Mouse (Mus musculus): ENCODE results near the gene Stim1. TPM values are rescaled to one million over a fixed set of nuclear protein-coding genes. Genes with fewer than 3 reads are reported as not detected.
"Not testable (repeated sequence)": the region's sequence is repeated elsewhere in the genome, so short reads cannot be mapped to it uniquely, and the experiment has no call there.

Stim1 gene
- polyA plus RNA-seq, 1 experiment from 2014 or later: 17.9 TPM

DNA sequence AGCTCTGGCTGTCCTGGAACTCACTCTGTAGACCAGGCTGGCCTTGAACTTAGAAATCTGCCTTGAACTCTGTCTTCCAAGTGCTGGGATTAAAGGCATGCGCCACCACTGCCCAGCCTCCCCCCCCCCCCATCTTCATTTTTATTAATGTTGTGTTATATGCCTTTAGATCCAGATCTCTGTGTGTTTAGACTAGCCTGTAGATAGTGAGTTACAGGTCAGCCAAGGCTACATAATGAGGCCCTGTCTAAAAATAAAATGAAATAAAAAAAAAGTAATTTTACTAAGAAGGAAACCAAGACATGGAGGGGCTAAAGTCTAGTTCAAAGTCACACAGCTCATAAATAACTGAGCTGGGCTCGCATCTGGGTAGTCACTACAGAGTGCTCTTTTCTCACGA lies 211.3 kb downstream of the Stim1 start:
- WGBS (ENCODE audit: insufficient replicate concordance): 81% methylated on average over 3 of the region's 3 CpGs
- no peak for ATAC-seq
- Histone ChIP-seq H3K36me3 (replicated peaks; ENCODE audit: insufficient read depth, low read length) (no peaks in the 10 kb centered on the region), H3K27ac (ENCODE audit: low read depth) (no peak overlapping the region), H3K4me2 (ENCODE audit: low read depth, low read length) (no peak overlapping the region), H3K4me1 (ENCODE audit: insufficient read depth) (no peaks in the 10 kb centered on the region), H3K9ac (replicated peaks) (no peak overlapping the region), H3K27me3 (ENCODE audit: insufficient read depth, low read length) (no peaks in the 10 kb centered on the region), H3K9me3 (ENCODE audit: low read length) (no peaks in the 10 kb centered on the region), H3K4me3 (ENCODE audit: low read depth, low read length) (no peak overlapping the region)
- TF ChIP-seq EP300 (IDR thresholded peaks at IDR 0.05; ENCODE audit: low read depth) (no peak), CTCF (IDR thresholded peaks at IDR 0.05; ENCODE audit: low read depth) (no peak)
- no peak for DNase-seq

DNA sequence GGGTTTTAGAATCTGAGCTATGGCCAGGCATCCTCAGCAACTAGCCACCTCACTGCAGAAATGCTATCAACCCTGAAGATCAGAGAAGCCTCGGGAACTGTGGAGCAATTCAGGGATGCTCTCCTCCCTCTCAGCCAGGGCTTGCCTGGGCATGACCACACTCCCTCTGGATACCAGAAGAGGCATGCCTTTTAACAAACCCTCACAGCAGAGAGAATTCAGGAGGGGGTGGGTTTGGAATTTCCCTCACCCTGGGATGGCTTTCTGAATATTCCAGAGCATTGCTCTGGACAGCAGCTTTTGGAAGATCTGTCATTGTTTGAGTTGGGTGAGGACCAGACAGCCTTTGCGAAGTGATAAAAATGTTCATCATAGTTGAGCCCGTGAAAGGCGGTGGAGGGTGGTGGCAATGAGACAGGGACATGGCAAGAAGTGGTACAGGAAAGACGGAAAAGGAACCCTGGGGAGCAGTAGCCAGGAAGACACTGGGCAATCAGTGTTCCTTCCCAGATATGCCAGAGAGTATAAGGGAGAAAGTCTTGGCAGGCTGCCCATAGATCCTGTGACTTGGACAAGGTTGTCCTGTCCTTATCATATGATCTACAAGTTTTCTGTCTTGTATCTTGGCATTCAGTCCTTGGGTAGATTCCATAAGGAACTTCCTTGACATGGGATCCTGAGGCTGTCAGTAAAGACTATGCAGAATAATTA lies 211.9 kb downstream of the Stim1 start:
- TF ChIP-seq EP300 (IDR thresholded peaks at IDR 0.05; ENCODE audit: low read depth) (no peak), CTCF (IDR thresholded peaks at IDR 0.05; ENCODE audit: low read depth) (no peak)
- ATAC-seq: no peak
- no peak for DNase-seq
- WGBS (ENCODE audit: insufficient replicate concordance): 62% methylated on average over 5 of the region's 5 CpGs
- Histone ChIP-seq H3K4me3 (ENCODE audit: low read depth, low read length) (no peak overlapping the region), H3K9ac (replicated peaks) (no peak overlapping the region), H3K9me3 (ENCODE audit: low read length) (no peaks in the 10 kb centered on the region), H3K27ac (ENCODE audit: low read depth) (no peak overlapping the region), H3K4me1 (ENCODE audit: insufficient read depth) (no peaks in the 10 kb centered on the region), H3K36me3 (replicated peaks; ENCODE audit: insufficient read depth, low read length) (no peaks in the 10 kb centered on the region), H3K4me2 (ENCODE audit: low read depth, low read length) (no peak overlapping the region), H3K27me3 (ENCODE audit: insufficient read depth, low read length) (no peaks in the 10 kb centered on the region)

DNA sequence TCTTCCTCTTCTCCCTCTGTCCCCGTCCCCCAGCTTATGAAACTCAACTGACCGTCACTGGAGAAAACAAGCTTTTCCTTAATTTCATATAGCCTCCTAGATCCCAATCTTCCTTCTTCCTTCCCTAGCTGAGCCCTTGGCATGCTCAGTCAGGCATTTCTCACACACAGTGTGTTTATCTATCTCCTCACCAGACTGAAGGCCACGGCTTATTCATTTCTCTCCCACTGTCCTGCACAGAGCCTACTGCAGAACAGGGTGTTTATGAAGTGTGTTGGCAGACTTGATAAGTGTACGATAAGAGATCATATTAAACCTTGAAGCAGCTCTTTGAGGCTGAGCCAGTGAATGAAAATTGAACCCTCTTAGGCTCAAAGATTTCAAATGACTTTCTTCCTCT lies 213.2 kb downstream of the Stim1 start:
- ATAC-seq: no peak
- WGBS (ENCODE audit: insufficient replicate concordance): 66% methylated on average over 4 of the region's 4 CpGs
- no peak overlapping the region for H3K4me2 ChIP-seq (ENCODE audit: low read depth, low read length)
- H3K9me3 ChIP-seq (ENCODE audit: low read length): no peaks in the 10 kb centered on the region
- no peaks in the 10 kb centered on the region for H3K36me3 ChIP-seq (replicated peaks; ENCODE audit: insufficient read depth, low read length)
- H3K27ac ChIP-seq (ENCODE audit: low read depth): no peak overlapping the region
- TF ChIP-seq CTCF (IDR thresholded peaks at IDR 0.05; ENCODE audit: low read depth) (no peak), EP300 (IDR thresholded peaks at IDR 0.05; ENCODE audit: low read depth) (no peak)
- H3K9ac ChIP-seq (replicated peaks): no peak overlapping the region
- H3K4me1 ChIP-seq (ENCODE audit: insufficient read depth): no peaks in the 10 kb centered on the region
- no peak for DNase-seq
- H3K4me3 ChIP-seq (ENCODE audit: low read depth, low read length): no peak overlapping the region
- H3K27me3 ChIP-seq (ENCODE audit: insufficient read depth, low read length): no peaks in the 10 kb centered on the region

DNA sequence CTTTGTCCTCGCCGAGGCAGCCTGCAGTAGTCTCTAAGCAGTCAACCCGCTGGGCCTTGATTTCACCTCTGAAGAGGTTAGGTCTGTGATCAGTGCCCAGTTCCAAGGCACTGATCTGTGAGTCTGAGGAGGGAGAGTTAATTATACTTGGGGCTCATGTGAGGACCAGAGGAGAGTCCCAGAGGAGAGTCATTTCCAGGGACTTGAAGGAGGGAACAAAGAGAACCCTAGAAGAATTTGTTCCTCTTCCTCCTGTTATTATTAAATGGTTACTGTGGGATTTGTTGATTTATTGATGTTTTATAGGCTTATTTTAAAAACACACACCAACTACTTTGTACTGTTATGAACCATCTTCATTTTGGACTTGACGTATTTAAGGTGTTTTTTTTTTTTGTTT lies 214.0 kb downstream of the Stim1 start, which contains the start of gene Olfr543:
Gene Olfr543 (minus strand): TSS at position 101 of the 400 bp plus-strand sequence.
- no peak for ATAC-seq
- Histone ChIP-seq H3K9me3 (ENCODE audit: low read length) (no peaks in the 10 kb centered on the region), H3K9ac (replicated peaks) (no peak within 1 kb of the TSS), H3K4me1 (ENCODE audit: insufficient read depth) (0 out of 2 replicates have a peak, but pooled peaks cover 5% of the 10 kb centered on the region), H3K27me3 (ENCODE audit: insufficient read depth, low read length) (no peaks in the 10 kb centered on the region), H3K27ac (ENCODE audit: low read depth) (no peak within 1 kb of the TSS), H3K36me3 (replicated peaks; ENCODE audit: insufficient read depth, low read length) (no peaks in the 10 kb centered on the region), H3K4me3 (ENCODE audit: low read depth, low read length) (no peak within 1 kb of the TSS), H3K4me2 (ENCODE audit: low read depth, low read length) (no peak within 1 kb of the TSS)
- WGBS (ENCODE audit: insufficient replicate concordance): 85% methylated on average over 4 of the region's 4 CpGs
- DNase-seq: no peak
- no peak for TF ChIP-seq CTCF (IDR thresholded peaks at IDR 0.05; ENCODE audit: low read depth)
- no peak for TF ChIP-seq EP300 (IDR thresholded peaks at IDR 0.05; ENCODE audit: low read depth)

DNA sequence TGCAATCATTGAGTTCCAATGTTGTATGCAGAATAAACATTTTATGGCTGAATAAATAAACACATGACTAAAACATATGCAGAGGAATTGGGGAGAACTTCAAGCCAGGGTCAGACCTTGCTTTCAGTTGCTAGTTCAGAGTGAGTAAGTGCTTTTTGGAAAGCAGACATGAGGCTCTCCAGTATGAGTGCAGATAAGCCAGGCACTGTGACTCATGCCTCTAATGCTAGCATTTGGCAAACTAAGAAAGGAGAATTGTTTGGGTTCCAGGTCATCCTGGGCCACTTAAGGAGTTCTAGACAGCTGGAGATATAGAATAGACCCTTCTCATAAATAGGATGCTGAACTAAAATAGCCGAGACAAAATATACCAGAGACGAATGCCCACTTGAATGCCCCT lies 216.1 kb downstream of the Stim1 start:
- no peak overlapping the region for H3K27ac ChIP-seq (ENCODE audit: low read depth)
- H3K27me3 ChIP-seq (ENCODE audit: insufficient read depth, low read length): no peaks in the 10 kb centered on the region
- DNase-seq: no peak
- no peak for ATAC-seq
- TF ChIP-seq CTCF (IDR thresholded peaks at IDR 0.05; ENCODE audit: low read depth) (no peak), EP300 (IDR thresholded peaks at IDR 0.05; ENCODE audit: low read depth) (no peak)
- H3K9me3 ChIP-seq (ENCODE audit: low read length): no peaks in the 10 kb centered on the region
- no peak overlapping the region for H3K9ac ChIP-seq (replicated peaks)
- H3K4me3 ChIP-seq (ENCODE audit: low read depth, low read length): no peak overlapping the region
- H3K36me3 ChIP-seq (replicated peaks; ENCODE audit: insufficient read depth, low read length): no peaks in the 10 kb centered on the region
- H3K4me2 ChIP-seq (ENCODE audit: low read depth, low read length): no peak overlapping the region
- H3K4me1 ChIP-seq (ENCODE audit: insufficient read depth): 0 out of 2 replicates have a peak, but pooled peaks cover 5% of the 10 kb centered on the region
- WGBS (ENCODE audit: insufficient replicate concordance): 84% methylated on average over 2 of the region's 2 CpGs

DNA sequence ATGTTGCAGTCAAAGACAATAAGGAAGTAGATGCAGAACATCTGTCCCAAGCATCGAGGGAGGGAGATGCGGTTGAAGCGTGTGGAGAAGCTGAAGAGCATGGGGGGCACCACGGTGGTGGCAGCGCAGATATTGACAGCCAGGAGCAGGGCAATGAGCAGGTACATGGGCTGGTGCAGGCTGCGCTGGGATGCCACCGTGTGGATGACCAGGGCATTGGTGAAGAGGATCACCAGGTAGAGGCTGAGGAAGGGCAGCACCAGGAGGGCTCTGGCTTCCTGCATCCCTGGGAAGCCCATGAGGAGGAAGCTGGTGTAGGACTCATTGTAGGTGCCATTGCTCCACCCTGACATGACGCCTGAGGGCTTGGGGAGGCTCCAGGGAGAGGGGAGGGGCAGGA lies 217.2 kb downstream of the Stim1 start:
- not testable (repeated sequence) for H3K36me3 ChIP-seq (replicated peaks; ENCODE audit: insufficient read depth, low read length); DNase-seq; H3K4me3 ChIP-seq (ENCODE audit: low read depth, low read length); H3K9me3 ChIP-seq (ENCODE audit: low read length); H3K27ac ChIP-seq (ENCODE audit: low read depth); ATAC-seq; H3K4me1 ChIP-seq (ENCODE audit: insufficient read depth); H3K27me3 ChIP-seq (ENCODE audit: insufficient read depth, low read length); H3K4me2 ChIP-seq (ENCODE audit: low read depth, low read length); H3K9ac ChIP-seq (replicated peaks)
- TF ChIP-seq CTCF (IDR thresholded peaks at IDR 0.05; ENCODE audit: low read depth): 0 out of 2 replicates have a peak, but pooled peaks have one; percentile 15
- 65% methylated on average over 7 of the region's 8 CpGs for WGBS (ENCODE audit: insufficient replicate concordance)

Data from liver, postnatal 0 days (tissue).